In the genomic region with DNA sequence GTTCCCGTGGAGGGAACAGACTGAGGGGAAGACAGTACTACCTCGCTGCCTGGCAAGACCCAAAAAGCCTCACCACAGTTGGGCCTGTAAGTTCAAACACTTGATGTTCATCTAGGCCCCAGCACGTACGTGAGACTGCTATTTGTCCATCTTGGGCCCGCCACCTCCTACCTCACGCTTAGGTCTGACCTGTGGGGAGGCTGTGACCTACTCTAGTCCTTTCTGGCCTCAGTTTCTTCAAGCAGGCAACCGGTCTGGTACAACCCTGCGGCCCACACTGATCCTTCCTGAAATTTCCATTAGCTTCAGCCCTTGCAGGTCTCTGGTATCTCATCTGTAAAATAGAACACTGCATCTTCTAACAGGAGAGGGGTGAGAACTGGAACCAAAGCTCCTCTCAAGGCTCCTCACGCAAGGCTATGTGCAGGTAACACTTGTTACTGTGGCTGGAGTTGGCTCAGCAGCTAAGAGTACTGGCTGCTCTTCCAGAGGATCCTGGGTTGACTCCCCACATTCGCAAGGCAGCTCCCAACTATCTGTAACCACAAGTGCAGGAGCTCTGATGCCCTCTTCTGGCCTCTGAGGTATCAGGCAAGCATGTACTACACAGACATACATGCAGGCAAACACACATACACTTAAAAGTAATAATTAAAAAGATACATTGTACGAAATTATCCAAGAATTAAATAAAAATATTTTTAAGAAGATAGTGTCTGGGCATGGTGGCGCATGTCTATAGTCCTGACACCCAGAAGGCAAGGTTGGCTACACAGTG, we compare ENCODE assay signal across 7 mouse cellular contexts. TPM values are rescaled to one million over a fixed set of nuclear protein-coding genes. Genes with fewer than 3 reads are reported as not detected.
DNase-seq lines count a peak whose midpoint lies in the region; ATAC-seq and TF ChIP-seq lines count a peak whose summit lies in the region.

No protein-coding gene starts in this region.

- TF ChIP-seq POLR2A in spleen, adult 2 months (IDR thresholded peaks at IDR 0.05; ENCODE audit: low read depth, low read length), result no peak
- TF ChIP-seq POLR2A in limb, embryonic 14.5 days (IDR thresholded peaks at IDR 0.05; ENCODE audit: borderline replicate concordance, extremely low read depth, insufficient read depth, insufficient read length), result no peak

- 87% methylated on average over 12 of the region's 12 CpGs for WGBS in spleen, adult 2 months
- 88% methylated on average over 12 of the region's 12 CpGs for WGBS in forebrain, embryonic 13.5 days
- 94% methylated on average over 12 of the region's 12 CpGs for WGBS in limb, embryonic 14.5 days

- TF ChIP-seq CTCF in spleen, adult 2 months (IDR thresholded peaks at IDR 0.05; ENCODE audit: extremely low read depth, insufficient read depth, insufficient read length, insufficient replicate concordance), result no peak

- H3K4me1 ChIP-seq in spleen, adult 2 months (ENCODE audit: control insufficient read depth, insufficient read depth, insufficient read length), result peaks cover 63% of the 10 kb centered on the region; the same call in 1 of the 2 replicates
- peaks cover 66% of the 10 kb centered on the region for H3K4me1 ChIP-seq in forebrain, embryonic 13.5 days
- H3K4me1 ChIP-seq in limb, embryonic 14.5 days (ENCODE audit: control insufficient read depth, insufficient read depth, low read length), result peaks cover 41% of the 10 kb centered on the region

- H3K9ac ChIP-seq in forebrain, embryonic 13.5 days, result peak overlapping the region; percentile 34; the same call in 1 of the 2 replicates
- H3K9ac ChIP-seq in limb, embryonic 14.5 days (ENCODE audit: low read depth, low read length, severe bottlenecking), result no peak overlapping the region

- H3K36me3 ChIP-seq in spleen, adult 2 months (ENCODE audit: control insufficient read depth, insufficient read depth, low read length), result peaks cover 14% of the 10 kb centered on the region
- peaks cover 40% of the 10 kb centered on the region for H3K36me3 ChIP-seq in forebrain, embryonic 13.5 days (ENCODE audit: poor library complexity, severe bottlenecking)
- peaks cover 38% of the 10 kb centered on the region for H3K36me3 ChIP-seq in limb, embryonic 14.5 days (ENCODE audit: control insufficient read depth, insufficient read depth, low read length)

- ATAC-seq in forebrain, embryonic 13.5 days, result no peak
- ATAC-seq in limb, embryonic 14.5 days (ENCODE audit: low FRiP score, low read depth), result no peak

- no peak overlapping the region; the same call in 1 of the 2 replicates for H3K4me2 ChIP-seq in forebrain, embryonic 13.5 days
- H3K4me2 ChIP-seq in limb, embryonic 14.5 days (replicated peaks; ENCODE audit: low read depth, low read length, severe bottlenecking), result no peak overlapping the region

- no peak for DNase-seq in spleen, adult 2 months (ENCODE audit: low read depth in 1 of 2, low spot score in 2 of 2)
- no peak for DNase-seq in spleen, adult 12 weeks (ENCODE audit: low spot score)
- DNase-seq in limb, embryonic 14.5 days (ENCODE audit: low spot score), result no peak
- DNase-seq in thymus, postnatal 36 days, result peak; percentile 37 to 50
- no peak for DNase-seq in urinary bladder, postnatal 25 days (ENCODE audit: low spot score)
- no peak for DNase-seq in spleen, postnatal 10 days (ENCODE audit: low spot score in 2 of 2)

- no peaks in the 10 kb centered on the region for H3K9me3 ChIP-seq in forebrain, embryonic 13.5 days (replicated peaks)
- no peaks in the 10 kb centered on the region for H3K9me3 ChIP-seq in limb, embryonic 14.5 days (ENCODE audit: control insufficient read depth, low read length)

- H3K27me3 ChIP-seq in spleen, adult 2 months (ENCODE audit: control insufficient read depth, insufficient read depth, low read length), result no peaks in the 10 kb centered on the region
- H3K27me3 ChIP-seq in forebrain, embryonic 13.5 days, result no peaks in the 10 kb centered on the region
- no peaks in the 10 kb centered on the region for H3K27me3 ChIP-seq in limb, embryonic 14.5 days (ENCODE audit: control insufficient read depth, insufficient read depth, low read length)

- H3K4me3 ChIP-seq in spleen, adult 2 months (ENCODE audit: extremely low read depth, insufficient read depth, insufficient read length), result no peak overlapping the region
- H3K4me3 ChIP-seq in forebrain, embryonic 13.5 days, result no peak overlapping the region
- H3K4me3 ChIP-seq in limb, embryonic 14.5 days (replicated peaks; ENCODE audit: low read length), result no peak overlapping the region

- peak overlapping the region; percentile 77 for H3K27ac ChIP-seq in spleen, adult 2 months (ENCODE audit: insufficient read depth, low read length)
- H3K27ac ChIP-seq in forebrain, embryonic 13.5 days, result peak overlapping the region; percentile 99
- peak overlapping the region; percentile 89; the same call in 1 of the 2 replicates for H3K27ac ChIP-seq in limb, embryonic 14.5 days (replicated peaks; ENCODE audit: low read depth, low read length)

RNA-seq across cellular contexts. Expression of gene Gnai2, which starts 9.6 kb away (rescaled TPM):
- polyA plus RNA-seq in spleen, adult 2 months (2012; rRNA removed), result 752 and 1,030 TPM in 2 replicates
- 397 and 426 TPM in 2 replicates for polyA plus RNA-seq in forebrain, embryonic 13.5 days (2015; fragmentation: Nextera tagmentation; extraction: Ambion mirVana)
- polyA plus RNA-seq in limb, embryonic 14.5 days (2012; rRNA removed), result 496 and 627 TPM in 2 replicates
- polyA plus RNA-seq in limb, embryonic 14.5 days (2014; fragmentation: Nextera tagmentation; extraction: Ambion mirVana), result 392 and 411 TPM in 2 replicates

RNA-seq across cellular contexts. Expression of gene Sema3b, which starts 16.5 kb away (rescaled TPM):
- polyA plus RNA-seq in spleen, adult 2 months (2012; rRNA removed), result 3.3 TPM in 2 replicates
- polyA plus RNA-seq in forebrain, embryonic 13.5 days (2015; fragmentation: Nextera tagmentation; extraction: Ambion mirVana), result 1.8 and 2.0 TPM in 2 replicates
- 23.2 and 23.7 TPM in 2 replicates for polyA plus RNA-seq in limb, embryonic 14.5 days (2012; rRNA removed)
- 7.7 and 11.2 TPM in 2 replicates for polyA plus RNA-seq in limb, embryonic 14.5 days (2014; fragmentation: Nextera tagmentation; extraction: Ambion mirVana)

RNA-seq across cellular contexts. Expression of gene Ifrd2, which starts 38.1 kb away (rescaled TPM):
- 71.2 and 78.3 TPM in 2 replicates for polyA plus RNA-seq in spleen, adult 2 months (2012; rRNA removed)
- polyA plus RNA-seq in forebrain, embryonic 13.5 days (2015; fragmentation: Nextera tagmentation; extraction: Ambion mirVana), result 15.4 and 20.8 TPM in 2 replicates
- 57.3 and 62.6 TPM in 2 replicates for polyA plus RNA-seq in limb, embryonic 14.5 days (2012; rRNA removed)
- 55.0 and 56.3 TPM in 2 replicates for polyA plus RNA-seq in limb, embryonic 14.5 days (2014; fragmentation: Nextera tagmentation; extraction: Ambion mirVana)

RNA-seq across cellular contexts. Expression of gene Slc38a3, which starts 43.8 kb away (rescaled TPM):
- 10.6 and 13.9 TPM in 2 replicates for polyA plus RNA-seq in spleen, adult 2 months (2012; rRNA removed)
- polyA plus RNA-seq in forebrain, embryonic 13.5 days (2015; fragmentation: Nextera tagmentation; extraction: Ambion mirVana), result 14.3 and 14.6 TPM in 2 replicates
- polyA plus RNA-seq in limb, embryonic 14.5 days (2012; rRNA removed), result 22.4 and 31.8 TPM in 2 replicates
- polyA plus RNA-seq in limb, embryonic 14.5 days (2014; fragmentation: Nextera tagmentation; extraction: Ambion mirVana), result 3.7 and 6.0 TPM in 2 replicates

RNA-seq across cellular contexts. Expression of gene Hyal3, which starts 44.9 kb away (rescaled TPM):
- polyA plus RNA-seq in spleen, adult 2 months (2012; rRNA removed), result 0.54 and 1.00 TPM in 2 replicates
- 1.1 and 1.5 TPM in 2 replicates for polyA plus RNA-seq in forebrain, embryonic 13.5 days (2015; fragmentation: Nextera tagmentation; extraction: Ambion mirVana)
- 1.4 and 1.9 TPM in 2 replicates for polyA plus RNA-seq in limb, embryonic 14.5 days (2012; rRNA removed)
- polyA plus RNA-seq in limb, embryonic 14.5 days (2014; fragmentation: Nextera tagmentation; extraction: Ambion mirVana), result 1.2 and 1.5 TPM in 2 replicates

Comparison
In these comparisons a context has a peak if more than half of its experiments do, and no peak if none do; other contexts are left out.
1. DNase-seq: peak in thymus, postnatal 36 days (2 of 2); none in spleen, adult 2 months (0 of 2), spleen, adult 12 weeks (single experiment), limb, embryonic 14.5 days (single experiment), urinary bladder, postnatal 25 days (single experiment) and spleen, postnatal 10 days (0 of 2).
2. Peak in every context shown above with its lines, with median percentiles within 50 percentile points of each other: H3K27ac ChIP-seq.